ENCODE assay signal across 11 mouse cellular contexts in the genomic region with DNA sequence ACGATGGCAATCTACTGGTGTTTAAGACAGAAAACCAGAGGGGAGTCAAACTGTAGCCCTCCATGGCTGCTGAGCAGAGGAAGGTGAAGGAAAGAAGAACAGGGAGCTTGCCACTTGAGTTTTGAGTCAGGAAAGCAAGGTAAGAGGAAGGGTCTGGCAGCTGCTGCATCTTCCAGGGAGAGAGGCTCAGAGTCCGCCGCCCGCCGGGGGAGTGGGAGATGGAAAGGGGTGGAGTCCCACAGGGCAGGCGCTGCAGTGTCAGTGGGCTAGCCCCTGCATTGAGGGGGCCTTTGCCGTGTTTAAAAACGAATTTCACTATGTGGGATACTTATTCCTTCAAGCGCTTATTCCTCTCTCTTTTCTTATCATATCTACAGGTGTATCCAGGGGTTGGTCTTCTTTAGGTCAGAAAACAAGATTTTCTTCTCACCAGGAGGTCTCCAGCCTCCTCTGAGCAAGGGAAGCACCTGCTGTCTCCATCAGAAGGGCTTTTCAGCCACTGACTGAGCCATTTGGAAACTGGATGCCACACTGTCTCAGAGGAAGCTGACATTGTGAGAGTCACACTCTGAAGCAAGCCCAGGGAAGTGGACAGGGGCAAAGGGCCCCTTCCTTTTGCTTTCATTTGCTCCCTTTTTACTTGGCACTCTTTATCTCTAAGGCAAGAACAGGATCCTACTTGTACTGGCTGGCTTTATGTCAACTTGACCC. TPM values are rescaled to one million over a fixed set of nuclear protein-coding genes. Genes with fewer than 3 reads are reported as not detected.
DNase-seq lines count a peak whose midpoint lies in the region; ATAC-seq and TF ChIP-seq lines count a peak whose summit lies in the region.
"Had no signal": no experiment of that assay in that cellular context is flagged by ENCODE, and none has a peak within 500 bp of the region (broad histone marks: within the 10 kb centered on the region; RNA-seq: fewer than 3 reads in every experiment).

No protein-coding gene starts in this region.

- peaks cover 17% of the 10 kb centered on the region for H3K4me1 ChIP-seq in hindbrain, embryonic 10.5 days (replicated peaks)
- H3K4me1 ChIP-seq in hindbrain, postnatal 0 days (ENCODE audit: insufficient read depth, low read length) = no peaks in the 10 kb centered on the region
- H3K4me1 ChIP-seq in lung, postnatal 0 days (ENCODE audit: insufficient read depth, low read depth, low read length) = peaks cover 6% of the 10 kb centered on the region; the same call in 1 of the 2 replicates

- H3K4me2 ChIP-seq in hindbrain, postnatal 0 days (ENCODE audit: low read depth, low read length) = no peak overlapping the region
- no peak overlapping the region for H3K4me2 ChIP-seq in lung, postnatal 0 days (replicated peaks; ENCODE audit: low read depth, low read length)
- H3K4me2 ChIP-seq: forebrain, embryonic 13.5 days had no signal

- peak overlapping the region; percentile 41; the same call in 1 of the 2 replicates for H3K27ac ChIP-seq in hindbrain, embryonic 10.5 days
- H3K27ac ChIP-seq in hindbrain, postnatal 0 days = no peak overlapping the region
- H3K27ac ChIP-seq in lung, postnatal 0 days (ENCODE audit: low read length) = no peak overlapping the region; the same call in 1 of the 2 replicates
- H3K27ac ChIP-seq: forebrain, embryonic 13.5 days had no signal

- peaks cover 5% of the 10 kb centered on the region; the same call in 1 of the 2 replicates for H3K9me3 ChIP-seq in hindbrain, embryonic 10.5 days
- H3K9me3 ChIP-seq in hindbrain, postnatal 0 days (ENCODE audit: low read length) = peaks cover 3% of the 10 kb centered on the region; the same call in 1 of the 2 replicates
- H3K9me3 ChIP-seq in lung, postnatal 0 days (ENCODE audit: low read length) = no peaks in the 10 kb centered on the region

- no peak for ATAC-seq in hindbrain, postnatal 0 days
- peak; percentile 30; the same call in 1 of the 2 replicates for ATAC-seq in lung, postnatal 0 days
- peak; percentile 81 for ATAC-seq in granulocyte monocyte progenitor cell, adult 5-6 weeks (replicated peaks; ENCODE audit: poor library complexity, severe bottlenecking)
- ATAC-seq: forebrain, embryonic 13.5 days had no signal

- WGBS in hindbrain, embryonic 10.5 days = 16% methylated on average over 9 of the region's 9 CpGs
- WGBS in hindbrain, postnatal 0 days = 24% methylated on average over 9 of the region's 9 CpGs
- WGBS in lung, postnatal 0 days = 16% methylated on average over 9 of the region's 9 CpGs

- no peak for DNase-seq in hindbrain, embryonic 10.5 days (ENCODE audit: low spot score)
- no peak for DNase-seq in hindbrain, postnatal 0 days (ENCODE audit: low spot score)
- DNase-seq in lung, postnatal 0 days (ENCODE audit: low spot score) = peak; percentile 32
- no peak for DNase-seq in lung, postnatal 14 days
- no peak for DNase-seq in cerebellum, adult 8-10 months
- no peak for DNase-seq in testis, postnatal 14 days (ENCODE audit: low spot score)
- DNase-seq: cerebellum, adult 9-11 months; gastrocnemius, postnatal 25 days had no signal

- TF ChIP-seq CTCF in hindbrain, postnatal 0 days (IDR thresholded peaks at IDR 0.05; ENCODE audit: low read depth) = no peak
- no peak for TF ChIP-seq CTCF in lung, postnatal 0 days (IDR thresholded peaks at IDR 0.05)

- H3K27me3 ChIP-seq in hindbrain, embryonic 10.5 days (ENCODE audit: insufficient read depth, poor library complexity, severe bottlenecking) = no peaks in the 10 kb centered on the region
- H3K27me3 ChIP-seq in hindbrain, postnatal 0 days (ENCODE audit: insufficient read depth, low read length) = no peaks in the 10 kb centered on the region
- H3K27me3 ChIP-seq in lung, postnatal 0 days (replicated peaks; ENCODE audit: insufficient read depth, low read length) = no peaks in the 10 kb centered on the region
- H3K27me3 ChIP-seq: forebrain, embryonic 13.5 days had no signal

- H3K9ac ChIP-seq in hindbrain, postnatal 0 days (replicated peaks; ENCODE audit: low read length) = no peak overlapping the region
- no peak overlapping the region for H3K9ac ChIP-seq in lung, postnatal 0 days (replicated peaks; ENCODE audit: low read depth)
- H3K9ac ChIP-seq: forebrain, embryonic 13.5 days had no signal

- H3K36me3 ChIP-seq in hindbrain, embryonic 10.5 days = no peaks in the 10 kb centered on the region
- no peaks in the 10 kb centered on the region for H3K36me3 ChIP-seq in hindbrain, postnatal 0 days (ENCODE audit: insufficient read depth, low read length)
- no peaks in the 10 kb centered on the region for H3K36me3 ChIP-seq in lung, postnatal 0 days (ENCODE audit: insufficient read depth, low read length)

- no peak for TF ChIP-seq EP300 in lung, postnatal 0 days (IDR thresholded peaks at IDR 0.05)

- no peak overlapping the region for H3K4me3 ChIP-seq in hindbrain, embryonic 10.5 days
- H3K4me3 ChIP-seq in hindbrain, postnatal 0 days (ENCODE audit: low read length) = no peak overlapping the region
- no peak overlapping the region for H3K4me3 ChIP-seq in lung, postnatal 0 days (ENCODE audit: low read depth, low read length)
- H3K4me3 ChIP-seq: forebrain, embryonic 13.5 days had no signal

RNA-seq across cellular contexts. Expression of a gene that starts 5.3 kb away (rescaled TPM):
- 43.2 and 46.1 TPM in 2 replicates for polyA plus RNA-seq in hindbrain, embryonic 10.5 days (2016; fragmentation: Nextera tagmentation; extraction: Ambion mirVana)
- total RNA-seq in hindbrain, postnatal 0 days (2014; rRNA removed) = 7.7 and 10.0 TPM in 2 replicates
- polyA plus RNA-seq in hindbrain, postnatal 0 days (2015; fragmentation: Nextera tagmentation; extraction: Ambion mirVana) = 10.7 and 12.8 TPM in 2 replicates
- 47.6 and 51.1 TPM in 2 replicates for polyA plus RNA-seq in lung, postnatal 0 days (2015; fragmentation: Nextera tagmentation; extraction: Ambion mirVana)
- total RNA-seq in granulocyte monocyte progenitor cell, adult 5-6 weeks (2014; fragmentation: Nextera tagmentation) = 7.5 and 10.5 TPM in 2 replicates
- 7.0 and 8.3 TPM in 2 replicates for total RNA-seq in granulocyte monocyte progenitor cell, adult 5-6 weeks (2017)

RNA-seq across cellular contexts. Expression of a gene that starts 31.2 kb away (rescaled TPM):
- polyA plus RNA-seq in hindbrain, embryonic 10.5 days (2016; fragmentation: Nextera tagmentation; extraction: Ambion mirVana) = 60.3 and 73.5 TPM in 2 replicates
- 321 and 384 TPM in 2 replicates for total RNA-seq in hindbrain, postnatal 0 days (2014; rRNA removed)
- polyA plus RNA-seq in hindbrain, postnatal 0 days (2015; fragmentation: Nextera tagmentation; extraction: Ambion mirVana) = 359 and 389 TPM in 2 replicates
- 60.8 and 62.8 TPM in 2 replicates for polyA plus RNA-seq in lung, postnatal 0 days (2015; fragmentation: Nextera tagmentation; extraction: Ambion mirVana)
- total RNA-seq in granulocyte monocyte progenitor cell, adult 5-6 weeks (2014; fragmentation: Nextera tagmentation) = 22.0 and 28.8 TPM in 2 replicates
- total RNA-seq in granulocyte monocyte progenitor cell, adult 5-6 weeks (2017) = 17.0 and 21.1 TPM in 2 replicates

RNA-seq across cellular contexts. Expression of a gene that starts 41.1 kb away (rescaled TPM):
- 0.21 and 0.37 TPM in 2 replicates for polyA plus RNA-seq in hindbrain, embryonic 10.5 days (2016; fragmentation: Nextera tagmentation; extraction: Ambion mirVana)
- 9.4 and 11.7 TPM in 2 replicates for total RNA-seq in hindbrain, postnatal 0 days (2014; rRNA removed)
- polyA plus RNA-seq in hindbrain, postnatal 0 days (2015; fragmentation: Nextera tagmentation; extraction: Ambion mirVana) = 14.6 and 15.3 TPM in 2 replicates
- 0.44 and 0.58 TPM in 2 replicates for polyA plus RNA-seq in lung, postnatal 0 days (2015; fragmentation: Nextera tagmentation; extraction: Ambion mirVana)
- 0.94 and 1.1 TPM in 2 replicates for total RNA-seq in granulocyte monocyte progenitor cell, adult 5-6 weeks (2014; fragmentation: Nextera tagmentation)
- total RNA-seq in granulocyte monocyte progenitor cell, adult 5-6 weeks (2017) = 0.09 and 0.57 TPM in 2 replicates

RNA-seq across cellular contexts. Expression of a gene that starts 57.6 kb away (rescaled TPM):
- 0.99 and 1.5 TPM in 2 replicates for polyA plus RNA-seq in hindbrain, embryonic 10.5 days (2016; fragmentation: Nextera tagmentation; extraction: Ambion mirVana)
- 30.4 and 34.8 TPM in 2 replicates for total RNA-seq in hindbrain, postnatal 0 days (2014; rRNA removed)
- polyA plus RNA-seq in hindbrain, postnatal 0 days (2015; fragmentation: Nextera tagmentation; extraction: Ambion mirVana) = 18.5 and 21.2 TPM in 2 replicates
- polyA plus RNA-seq in lung, postnatal 0 days (2015; fragmentation: Nextera tagmentation; extraction: Ambion mirVana) = 0.29 and 0.30 TPM in 2 replicates
- 0.26 TPM in 1 of 2 replicates, not detected in the other for total RNA-seq in granulocyte monocyte progenitor cell, adult 5-6 weeks (2014; fragmentation: Nextera tagmentation)
- total RNA-seq in granulocyte monocyte progenitor cell, adult 5-6 weeks (2017) = not detected in 2 replicates
- total RNA-seq: ES-E14; gastrocnemius, postnatal 25 days had no signal
